Mouse (Mus musculus): ENCODE measurements around the gene Gm21671.
"Not testable (repeated sequence)": the region's sequence is repeated elsewhere in the genome, so short reads cannot be mapped to it uniquely, and the experiment has no call there.

GRCm38 (mm10) chr5:25972563-25972962 is 18.3 kb upstream of the Gm21671 start, which contains the start of gene Gm21680:
- not testable (repeated sequence) for TF ChIP-seq POLR2A (IDR thresholded peaks at IDR 0.05; ENCODE audit: control insufficient read depth, low read depth, low read length); CTCF (IDR thresholded peaks at IDR 0.05; ENCODE audit: control insufficient read depth, insufficient read depth, insufficient replicate concordance, low read depth, low read length)
